Mouse (Mus musculus) cerebellum, adult 11-12 months (tissue): ENCODE measurements around the gene Rfx4.

Experiments used
- DNase-seq: peaks from one replicate; pipeline ENCODE4 v3.0.0; 2022

The Rfx4 gene

DNA sequence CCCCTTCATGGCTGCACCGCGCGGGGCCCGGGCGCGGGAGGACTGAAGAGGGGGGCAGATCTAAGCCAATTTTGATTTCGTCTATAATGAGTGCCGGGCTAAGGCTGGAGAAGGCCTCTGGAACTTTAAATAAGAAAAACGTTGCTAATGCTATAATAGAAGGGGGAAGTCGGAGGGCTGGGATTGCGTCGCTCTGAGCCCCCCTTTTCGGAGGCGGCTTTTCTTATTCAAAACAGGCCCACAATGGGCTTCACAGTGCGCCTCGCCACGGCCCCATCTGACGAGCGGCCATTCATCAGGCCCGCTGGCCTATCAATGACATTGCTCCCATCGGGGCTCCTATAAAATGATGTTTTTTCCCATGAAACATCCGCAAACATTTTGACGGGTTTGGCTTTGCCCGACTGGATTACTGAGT lies at the start of gene Rfx4:
Rfx4 (plus strand) TSS at position 277 of the 418 bp plus-strand sequence.
- no peak for DNase-seq

DNA sequence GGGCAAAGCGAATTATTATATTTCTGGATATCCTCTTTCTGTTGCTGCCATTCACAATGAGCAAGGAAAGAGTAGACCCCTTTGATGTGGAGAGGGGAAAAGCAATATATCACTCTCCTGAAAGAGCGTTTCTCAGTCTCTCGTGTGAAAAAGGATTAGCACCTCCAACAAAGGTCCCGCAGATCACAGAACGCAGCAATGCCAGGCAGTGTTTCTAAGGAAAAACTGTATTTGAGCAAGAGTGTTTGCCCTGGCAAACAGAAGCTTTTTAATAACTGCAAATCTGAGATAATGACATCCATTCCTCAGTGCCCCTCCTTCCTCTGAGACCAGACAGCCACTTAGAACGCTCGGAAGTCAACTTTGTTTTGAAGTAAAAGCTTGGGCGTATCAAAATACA lies 49.3 kb upstream of the Rfx4 start:
- no peak for DNase-seq

DNA sequence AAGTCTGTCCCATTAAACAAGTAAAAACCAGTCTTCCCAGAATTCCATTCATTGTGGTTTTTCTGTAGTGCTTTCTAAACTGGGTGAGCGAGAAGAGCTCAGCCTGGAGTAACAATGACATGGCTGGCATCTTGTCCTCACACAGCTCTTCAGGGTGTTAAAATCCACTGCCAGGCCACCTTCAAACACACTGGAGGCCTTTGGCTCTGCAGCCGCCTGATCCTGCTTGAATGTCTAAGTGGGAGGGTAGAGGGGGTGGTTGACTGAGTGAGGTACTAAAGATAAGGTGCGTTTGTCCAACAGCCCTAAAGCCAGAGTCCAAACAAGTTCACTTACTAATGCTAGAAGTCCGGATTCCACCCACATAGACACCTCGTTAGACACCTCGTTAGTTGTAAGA lies 48.6 kb upstream of the Rfx4 start:
- DNase-seq: no peak

DNA sequence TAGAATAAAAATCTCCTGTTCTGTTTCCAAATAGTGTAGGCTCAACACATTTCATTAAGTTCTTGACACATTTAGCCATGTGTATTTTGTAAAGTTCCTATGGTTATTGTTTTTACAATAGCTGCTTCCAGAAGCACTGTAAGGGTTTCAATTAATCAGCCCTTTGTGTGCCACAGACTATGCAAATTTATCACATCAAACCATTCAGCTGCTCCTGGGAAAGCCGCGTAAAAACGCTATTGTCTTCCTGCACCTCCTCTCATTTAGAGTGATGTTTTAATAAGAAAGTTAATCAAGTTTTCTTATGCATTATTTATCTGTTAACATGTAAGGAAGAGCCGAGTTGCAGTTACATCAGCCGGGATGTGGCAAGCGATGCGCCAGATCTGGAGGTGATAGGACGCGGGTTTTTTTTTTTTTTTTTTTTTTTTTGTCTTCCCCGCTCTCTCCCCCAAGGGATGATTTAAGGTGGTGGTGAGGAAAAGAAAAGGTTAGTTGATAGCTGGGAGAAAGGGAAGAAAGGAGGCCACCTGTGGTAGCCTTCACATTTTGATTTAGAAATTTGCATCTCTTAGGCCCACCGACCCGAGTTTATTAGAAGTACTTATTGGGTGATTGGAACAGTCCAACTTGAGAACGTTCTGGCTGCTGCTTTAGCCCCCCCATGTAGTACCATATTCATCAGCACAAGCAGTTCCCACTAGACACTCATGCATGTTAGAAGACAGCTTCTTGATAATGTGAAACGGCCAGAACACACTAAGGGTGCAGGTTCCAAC lies 47.9 kb upstream of the Rfx4 start:
- no peak for DNase-seq

DNA sequence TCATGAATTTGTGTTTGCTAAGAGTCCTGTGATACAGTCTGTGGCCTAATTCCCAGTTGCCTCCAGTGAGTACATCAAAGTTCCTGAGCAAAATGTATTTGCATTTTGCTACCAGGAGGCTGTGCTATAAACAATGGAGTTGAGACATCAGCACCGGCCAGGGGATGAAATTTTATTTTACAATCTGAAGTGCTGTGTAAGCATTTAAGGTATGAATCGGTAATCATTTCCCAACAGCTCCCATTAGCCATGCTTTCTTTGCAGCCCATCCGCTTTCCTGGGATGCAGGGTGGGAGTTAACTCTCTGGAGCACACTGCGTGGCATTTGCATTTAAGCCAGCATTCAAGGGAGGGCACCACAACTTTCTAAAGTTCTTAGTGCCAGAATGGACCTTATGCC lies 45.7 kb upstream of the Rfx4 start:
- DNase-seq: no peak

DNA sequence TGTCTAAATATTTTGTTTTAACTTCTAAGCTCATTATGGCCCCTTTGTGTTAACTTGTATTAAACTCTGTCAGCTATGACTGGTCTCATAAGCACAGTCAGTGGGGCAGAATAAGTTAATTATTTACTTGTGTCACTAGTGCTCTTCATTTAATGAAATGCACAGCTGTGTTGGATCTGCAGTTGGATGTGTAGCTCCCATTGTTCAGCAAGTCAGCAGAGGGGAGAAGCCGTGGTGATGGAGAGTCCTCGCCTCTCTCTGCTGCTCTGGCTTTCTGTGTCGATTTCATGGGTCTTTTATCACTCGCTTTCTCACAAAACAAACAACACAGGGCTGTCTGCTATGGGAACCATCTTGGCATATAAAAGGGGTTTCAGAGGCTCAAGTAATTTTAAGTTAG lies 45.0 kb upstream of the Rfx4 start:
- no peak for DNase-seq

DNA sequence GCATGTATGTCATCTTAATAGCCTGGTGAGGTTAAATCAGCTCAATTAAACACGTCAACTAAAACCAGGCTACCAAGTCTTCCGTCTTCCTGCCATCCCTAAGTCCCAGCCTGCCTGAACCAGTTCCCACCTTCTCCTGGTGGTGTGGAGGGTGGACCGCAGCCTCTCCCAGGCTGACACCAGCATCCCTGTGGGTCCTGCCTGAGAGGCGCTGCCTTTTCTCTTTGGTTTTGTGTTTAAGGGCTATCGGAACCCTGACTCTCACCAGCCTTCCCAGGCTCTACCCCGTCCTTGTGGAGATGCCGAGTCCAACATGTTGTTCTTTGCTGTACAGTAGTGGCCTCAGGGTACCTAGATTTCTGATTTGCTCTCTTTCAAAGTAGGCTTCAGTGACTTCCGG lies 44.4 kb upstream of the Rfx4 start:
- no peak for DNase-seq

DNA sequence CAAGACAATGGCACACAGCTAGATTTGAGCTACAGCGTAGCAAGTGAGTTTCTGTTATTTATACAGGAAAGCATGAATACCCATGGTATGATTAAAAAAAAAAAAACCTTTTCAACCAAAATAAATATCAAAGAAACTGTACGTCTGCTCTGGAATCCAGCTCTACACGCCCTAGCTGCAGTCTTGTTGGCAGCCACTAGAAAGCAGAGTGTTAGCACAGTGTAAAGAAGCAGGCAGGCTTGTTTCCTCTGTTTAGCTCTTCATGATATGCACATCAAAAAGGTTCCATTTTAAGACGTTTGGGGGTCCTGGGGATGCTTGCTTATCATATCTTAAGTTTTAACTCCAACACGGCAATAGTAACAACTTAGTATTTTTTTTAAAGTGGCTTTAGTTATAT lies 43.9 kb upstream of the Rfx4 start:
- no peak for DNase-seq

DNA sequence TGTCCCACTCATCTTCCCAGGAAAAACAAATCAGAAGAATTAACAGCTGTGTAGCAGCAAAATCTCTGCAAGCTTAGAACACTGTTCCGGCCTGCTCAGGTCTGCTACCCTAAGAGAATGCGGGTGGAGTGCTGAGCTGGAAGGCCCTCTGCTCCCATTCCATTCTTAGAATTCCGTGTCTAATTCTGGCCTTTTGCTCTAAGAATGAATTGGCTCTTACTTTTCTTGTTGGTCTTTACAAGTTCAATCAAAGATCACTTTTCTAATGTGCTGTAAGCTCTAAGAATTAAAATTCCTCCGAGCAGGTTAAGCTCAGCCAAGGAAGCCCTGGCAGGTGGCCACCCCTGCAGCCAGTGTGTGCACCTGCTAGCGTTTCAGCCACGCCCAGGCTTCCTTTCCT lies 43.3 kb upstream of the Rfx4 start:
- no peak for DNase-seq

DNA sequence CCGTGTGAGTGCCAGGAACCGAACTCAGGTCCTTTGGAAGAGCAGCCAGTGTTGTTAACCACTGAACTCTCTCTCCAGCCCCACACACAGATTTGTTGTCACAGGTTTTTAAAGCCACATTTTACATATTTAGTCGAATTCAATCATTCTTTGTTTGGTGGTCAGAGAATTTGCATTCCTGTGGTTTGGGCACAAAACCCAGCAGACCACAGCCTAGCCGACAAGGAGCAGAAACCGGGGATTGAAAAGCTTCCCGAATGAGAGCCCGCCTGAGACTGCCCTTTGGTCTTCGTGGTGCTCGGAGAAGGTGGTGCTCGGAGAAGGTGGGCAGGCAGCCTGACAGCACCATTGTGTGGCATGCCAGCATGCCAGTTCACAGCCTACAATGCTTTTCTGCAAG lies 42.8 kb upstream of the Rfx4 start:
- DNase-seq: no peak

DNA sequence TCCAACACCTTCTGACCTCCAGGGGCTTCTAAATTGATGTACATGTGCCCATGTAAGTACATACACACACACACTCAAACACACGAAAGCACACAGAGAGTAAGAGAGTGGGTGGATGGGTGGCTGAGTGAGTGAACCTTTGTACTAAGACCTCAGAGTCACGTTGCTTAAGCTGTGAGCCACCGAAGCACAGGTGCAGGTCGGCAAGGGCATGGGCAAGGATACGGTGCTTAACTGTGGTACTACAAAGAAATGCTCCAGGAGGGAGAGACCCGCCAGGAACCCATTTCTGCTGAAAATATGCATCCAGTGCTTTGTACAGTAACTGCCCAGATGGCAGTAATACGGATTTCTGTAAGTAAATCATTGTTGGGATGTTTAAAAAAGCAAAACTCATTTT lies 40.2 kb upstream of the Rfx4 start:
- DNase-seq: no peak

DNA sequence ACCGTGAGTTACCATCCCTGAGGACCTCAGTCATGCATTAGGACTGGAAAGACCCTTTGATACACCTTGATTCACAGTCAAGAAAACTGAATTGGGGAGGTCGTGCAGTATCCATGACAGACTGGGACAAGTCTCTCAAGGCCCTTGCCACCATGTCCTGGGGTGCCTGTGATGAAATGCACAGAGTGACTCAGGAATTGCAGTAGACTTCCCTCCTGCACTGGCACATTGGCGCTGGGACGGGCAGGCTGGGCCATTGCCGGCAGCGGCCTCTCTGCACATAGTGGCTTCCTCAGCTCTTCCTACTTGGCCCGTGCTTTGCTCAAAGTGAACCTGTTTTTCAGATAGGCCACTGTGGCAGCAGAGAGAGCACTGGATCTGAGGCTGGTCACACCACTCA lies 39.3 kb upstream of the Rfx4 start:
- no peak for DNase-seq

DNA sequence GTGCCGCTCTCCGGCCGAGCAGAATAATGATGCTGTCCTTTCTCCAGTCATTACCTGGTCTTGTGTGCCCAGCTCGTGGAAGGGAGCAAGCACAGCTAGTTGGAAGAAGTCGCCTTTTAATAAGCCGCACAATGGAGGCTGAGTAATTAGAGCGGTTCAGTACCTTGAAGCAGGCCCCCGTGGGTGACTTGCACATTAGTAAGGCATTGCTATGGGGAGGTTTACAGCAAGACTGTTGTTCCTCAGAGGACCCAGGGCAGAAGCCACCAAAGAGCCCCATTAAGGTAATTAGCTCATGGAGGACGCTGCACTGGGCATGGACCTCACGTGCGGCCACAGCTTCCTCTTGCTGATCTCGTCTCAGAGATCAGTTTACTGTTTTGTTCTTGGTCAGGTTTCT lies 33.2 kb upstream of the Rfx4 start:
- DNase-seq: no peak

DNA sequence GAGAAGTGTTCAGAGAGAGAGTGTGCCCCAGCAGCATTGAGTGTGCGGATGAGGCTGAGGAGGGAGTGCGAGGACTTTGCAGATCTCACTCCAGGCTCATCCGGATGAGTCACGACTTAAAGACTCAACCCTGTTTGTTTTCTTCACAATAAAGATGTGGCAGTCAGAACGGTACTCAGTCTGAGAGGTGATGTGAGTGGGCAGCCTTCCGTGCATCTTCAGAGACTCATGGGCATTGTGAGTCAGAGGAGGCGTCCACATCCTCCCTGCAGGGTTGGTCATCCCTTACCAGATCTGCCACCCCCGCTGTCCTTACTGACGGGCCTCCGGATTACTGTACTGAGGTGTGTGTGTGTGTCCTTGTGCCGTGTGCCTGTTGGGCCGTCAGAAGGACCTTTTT lies 28.9 kb upstream of the Rfx4 start:
- no peak for DNase-seq

DNA sequence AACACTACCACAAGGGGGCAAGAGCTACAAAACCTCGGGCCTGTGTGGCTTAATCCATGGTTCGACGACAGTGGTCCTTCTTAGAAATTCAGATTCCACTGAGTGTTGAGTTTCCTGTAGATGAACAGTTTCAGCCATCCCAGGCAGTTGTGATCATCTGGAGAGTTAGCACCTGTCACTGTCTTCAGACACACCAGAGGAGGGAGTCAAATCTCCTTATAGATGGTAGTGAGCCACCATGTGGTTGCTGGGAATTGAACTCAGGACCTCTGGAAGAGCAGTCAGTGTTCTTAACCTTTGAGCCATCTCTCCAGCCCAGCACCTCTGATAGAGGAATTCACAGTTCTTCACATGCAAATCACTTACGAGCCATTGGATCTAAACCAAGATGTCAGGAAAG lies 28.1 kb upstream of the Rfx4 start:
- DNase-seq: no peak

DNA sequence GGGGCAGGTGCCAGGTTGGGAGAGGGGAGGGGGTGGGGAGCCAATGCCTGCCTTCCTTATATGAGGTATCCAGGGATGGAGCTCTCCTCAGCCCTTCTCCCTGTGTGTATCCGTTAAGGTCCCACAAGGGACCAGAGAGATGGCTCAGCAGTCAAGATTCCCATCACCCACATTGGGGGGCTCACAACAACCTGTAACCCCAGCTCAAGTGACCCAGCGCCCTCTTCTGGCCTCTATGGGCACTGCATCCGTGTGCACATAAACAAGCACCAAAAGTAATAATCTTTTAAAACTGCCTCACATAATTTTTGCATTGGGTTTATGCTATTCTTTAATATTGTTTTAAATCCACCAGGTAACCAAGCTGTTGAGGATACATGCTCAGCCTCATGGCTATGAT lies 25.8 kb upstream of the Rfx4 start:
- DNase-seq: no peak

DNA sequence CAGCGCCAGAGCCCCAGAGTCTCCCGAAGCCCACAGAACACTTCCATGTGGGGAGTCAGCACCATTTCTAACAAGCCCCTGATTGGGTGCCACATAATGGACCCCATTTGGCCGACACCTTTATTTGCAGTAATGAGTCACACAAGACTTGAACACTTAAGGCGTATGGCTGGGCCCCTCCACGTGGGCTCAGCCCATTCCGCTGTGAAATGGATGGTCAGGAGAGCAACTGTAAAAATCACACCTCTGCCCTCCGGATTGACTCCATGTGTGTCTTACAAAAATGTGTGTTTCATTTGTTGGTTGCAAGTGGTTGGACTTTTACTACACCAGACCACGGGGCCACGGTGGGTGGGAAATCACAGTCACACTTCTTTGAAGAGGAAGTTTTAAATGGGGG lies 24.9 kb upstream of the Rfx4 start:
- DNase-seq: no peak

DNA sequence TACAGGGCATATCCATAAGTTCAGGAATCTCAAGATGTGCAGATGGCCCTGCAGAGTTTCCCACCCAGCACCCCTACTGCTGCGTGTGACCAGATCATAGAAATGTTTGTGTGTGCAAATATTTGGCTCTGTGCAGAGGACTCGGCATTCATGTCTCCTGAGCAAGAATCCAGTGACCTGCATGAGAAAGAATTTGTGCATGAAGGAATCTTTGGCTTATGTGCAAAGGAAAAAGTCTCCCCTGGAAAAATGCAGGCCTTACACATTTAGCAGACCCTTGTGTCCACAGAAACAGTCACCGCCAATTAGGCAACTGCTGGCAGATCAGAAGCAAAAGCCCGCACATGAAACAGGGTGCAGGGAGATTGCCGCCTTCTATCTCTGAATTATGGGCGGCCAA lies 22.4 kb upstream of the Rfx4 start:
- no peak for DNase-seq

DNA sequence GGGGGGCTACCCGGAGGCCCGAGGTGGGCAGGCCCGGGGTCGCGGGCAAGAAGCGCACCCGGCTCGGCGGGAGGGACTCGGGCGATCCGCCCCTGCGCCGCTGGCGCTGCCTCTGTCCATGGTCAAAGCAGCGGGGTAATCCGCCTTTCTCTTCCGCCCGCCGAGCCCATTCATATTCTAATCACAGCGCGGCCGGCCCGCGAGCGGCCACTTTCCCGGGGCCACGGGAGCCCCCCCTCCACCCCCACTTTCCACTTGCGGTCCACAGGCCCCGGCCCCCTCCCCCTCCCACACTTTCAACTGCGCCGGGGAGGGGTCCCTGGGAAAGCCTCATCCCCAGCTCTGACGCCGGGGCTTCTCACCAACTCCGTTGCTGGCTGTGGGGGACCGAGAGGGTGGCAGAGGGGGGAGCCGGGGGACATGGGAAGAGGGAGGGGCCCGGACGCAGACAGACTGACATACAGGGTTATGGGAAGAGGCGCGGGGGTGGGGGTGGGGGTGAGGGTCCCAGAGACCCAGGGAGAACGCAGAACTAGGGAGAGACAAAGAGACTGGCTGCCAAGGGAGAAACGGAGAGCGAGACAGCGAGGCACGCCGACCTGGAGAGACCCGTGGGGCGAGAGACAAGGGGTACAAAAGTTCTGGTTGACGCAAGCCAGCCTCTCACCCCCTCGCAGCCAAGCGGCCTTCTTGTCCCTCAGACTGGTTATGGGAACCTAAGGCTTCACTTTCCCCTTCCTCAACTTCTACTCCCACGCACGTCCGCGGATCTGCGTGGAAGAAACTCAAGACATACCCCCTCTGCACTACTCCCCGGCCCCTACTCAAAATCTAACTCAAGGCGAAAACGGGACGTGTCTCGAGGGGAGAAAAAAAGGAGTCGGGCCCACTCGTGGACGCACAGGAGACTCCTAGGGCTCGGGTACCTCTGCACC lies 744 bp upstream of the Rfx4 start:
- no peak for DNase-seq

DNA sequence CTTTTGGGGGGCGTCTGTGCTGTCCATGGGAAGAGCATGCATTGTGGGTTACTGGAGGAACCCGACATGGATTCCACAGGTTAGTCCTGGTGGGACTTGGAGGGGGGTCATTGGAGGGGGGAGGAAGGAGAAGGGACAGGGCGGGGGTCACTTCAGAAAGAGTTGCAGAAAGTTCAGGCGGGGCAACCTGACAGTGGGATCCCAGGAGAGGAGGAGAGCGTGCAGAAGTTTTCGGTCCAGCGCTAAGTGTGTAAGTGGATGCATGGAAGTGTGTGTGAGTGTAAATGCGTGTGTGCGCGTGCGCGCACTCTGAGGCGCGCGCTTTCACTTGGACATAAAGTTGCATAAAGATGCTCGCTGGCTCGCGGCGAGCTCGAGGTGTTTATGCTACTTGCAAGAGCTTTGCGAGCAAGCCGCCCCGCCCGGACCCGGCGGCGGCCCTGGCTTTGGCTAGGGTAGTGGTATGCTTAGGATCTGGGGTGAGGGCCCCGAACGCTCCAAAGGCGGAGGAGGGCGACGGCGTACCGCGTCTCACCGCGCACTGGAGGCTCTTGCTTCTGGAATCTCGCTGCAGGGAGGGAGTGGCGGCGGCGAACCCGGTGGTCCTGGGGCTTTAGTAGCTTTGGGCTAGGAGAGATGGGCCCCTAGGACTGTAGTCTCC lies 703 bp downstream of the Rfx4 start:
- no peak for DNase-seq

DNA sequence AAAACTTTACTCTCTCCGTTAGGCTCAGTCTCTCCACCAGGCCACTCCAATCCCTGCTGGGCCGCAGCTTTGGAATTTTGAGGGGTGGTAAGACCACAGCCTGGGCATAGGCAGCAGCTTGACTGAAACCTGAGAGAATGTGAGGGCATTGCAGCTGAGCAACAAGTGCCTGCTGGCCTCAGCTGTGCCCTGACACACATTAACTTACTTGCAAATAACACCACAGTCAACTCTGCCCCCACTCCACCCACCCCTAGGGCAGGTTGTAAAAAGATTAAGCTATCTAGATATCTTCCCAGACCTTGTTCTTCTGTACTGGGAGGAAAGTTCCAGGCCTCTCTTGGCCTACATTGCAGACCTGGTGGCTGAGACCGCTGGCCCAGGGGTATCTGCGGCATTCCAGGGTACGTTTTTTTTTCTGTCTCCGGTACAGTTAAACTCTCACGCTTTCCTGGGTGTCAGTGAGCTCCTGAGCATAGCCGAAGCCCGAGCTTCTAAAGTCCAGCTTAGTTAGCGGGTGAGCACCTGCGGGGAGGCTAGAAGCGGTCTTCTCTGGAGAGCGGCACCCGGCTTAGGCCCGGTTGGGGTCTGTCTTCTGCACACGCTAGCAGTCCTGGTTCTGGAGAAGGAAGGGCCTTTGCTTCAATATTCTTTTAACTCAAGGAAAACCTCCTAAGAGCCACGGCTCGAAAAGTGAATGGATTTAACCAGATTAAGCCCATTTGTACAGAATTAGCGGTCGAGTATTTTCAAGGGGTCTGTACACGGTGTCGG lies 1.8 kb downstream of the Rfx4 start:
- no peak for DNase-seq

DNA sequence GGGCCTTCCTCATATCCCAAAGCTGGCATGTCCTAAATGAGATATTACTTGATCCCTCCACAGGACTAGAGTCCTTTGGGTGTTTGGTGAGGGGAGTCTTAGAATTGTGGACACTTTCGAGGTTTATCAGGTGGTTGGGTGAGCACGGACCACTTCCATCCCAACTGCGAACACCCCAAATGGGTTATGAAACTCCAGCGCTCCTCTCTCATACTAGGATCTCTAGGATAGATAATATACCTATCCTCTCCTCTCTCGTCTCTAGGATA lies 2.3 kb downstream of the Rfx4 start:
- no peak for DNase-seq
